Mouse (Mus musculus): ENCODE data around the gene 4921536K21Rik. TPM values are rescaled to one million over a fixed set of nuclear protein-coding genes. Genes with fewer than 3 reads are reported as not detected.
A peak's percentile ranks its signal among the peaks of the same experiment; 100 is the strongest.

Gene 4921536K21Rik
- total RNA-seq, 4 experiments from 2014 or later: 0.21 to 0.86 (median 0.57) TPM

- no peak for DNase-seq (ENCODE audit: low spot score in 2 of 2)
These were observed 39.1 kb downstream of the 4921536K21Rik start for GRCm38 (mm10) chr11:3855846-3856245.

- DNase-seq (ENCODE audit: low spot score in 2 of 2): no peak
These were observed 40.7 kb downstream of the 4921536K21Rik start for GRCm38 (mm10) chr11:3854156-3854555.

GRCm38 (mm10) chr11:3853481-3854034 is 41.3 kb downstream of the 4921536K21Rik start:
- peak in 1 of 2 experiments; percentile 80 for DNase-seq (ENCODE audit: low spot score in 2 of 2)

- DNase-seq (ENCODE audit: low spot score in 2 of 2): no peak
These were observed 41.9 kb downstream of the 4921536K21Rik start for GRCm38 (mm10) chr11:3853031-3853430.

- no peak for DNase-seq (ENCODE audit: low spot score in 2 of 2)
These were observed 43.0 kb downstream of the 4921536K21Rik start for GRCm38 (mm10) chr11:3851872-3852271.

- DNase-seq (ENCODE audit: low spot score in 2 of 2): no peak
These were observed 44.1 kb downstream of the 4921536K21Rik start for GRCm38 (mm10) chr11:3850746-3851277.

- peak in 1 of 2 experiments; percentile 51 for DNase-seq (ENCODE audit: low spot score in 2 of 2)
These were observed 44.6 kb downstream of the 4921536K21Rik start for GRCm38 (mm10) chr11:3850315-3850614.

GRCm38 (mm10) chr11:3849469-3850314 is 45.2 kb downstream of the 4921536K21Rik start:
- no peak for DNase-seq (ENCODE audit: low spot score in 2 of 2)

- DNase-seq (ENCODE audit: low spot score in 2 of 2): no peak
These were observed 48.5 kb downstream of the 4921536K21Rik start for GRCm38 (mm10) chr11:3846351-3846750.

- no peak for DNase-seq (ENCODE audit: low spot score in 2 of 2)
These were observed 50.8 kb downstream of the 4921536K21Rik start for GRCm38 (mm10) chr11:3843943-3844734.

Other genes with a start within 250 kb of the 4921536K21Rik start
- gene Morc2a, start 245.9 kb downstream of the 4921536K21Rik start, total RNA-seq (2022): 10 to 100 TPM; 39.4 to 41.7 (median 40.8) TPM
- 100 to 1,000 TPM; 105 to 126 (median 115) TPM for gene Osbp2, start 31.2 kb downstream of the 4921536K21Rik start, total RNA-seq (2022)
- 10 to 100 TPM; 17.5 to 19.6 (median 18.1) TPM for gene Dusp18, start 142 bp upstream of the 4921536K21Rik start, total RNA-seq (2022)
- gene Slc35e4, start 19.6 kb upstream of the 4921536K21Rik start, total RNA-seq (2022): 10 to 100 TPM; 17.3 to 20.6 (median 19.9) TPM
- gene Tcn2, start 37.1 kb upstream of the 4921536K21Rik start, total RNA-seq (2022): 10 to 100 TPM; 17.0 to 37.4 (median 23.1) TPM
- gene Pes1, start 68.9 kb upstream of the 4921536K21Rik start, total RNA-seq (2022): 10 to 100 TPM; 38.5 to 47.9 (median 41.2) TPM
- gene 4930556J24Rik, start 81.7 kb upstream of the 4921536K21Rik start, total RNA-seq (2022): not detected
- 10 to 100 TPM; 11.1 to 12.4 (median 12.1) TPM for gene Gal3st1, start 88.5 kb upstream of the 4921536K21Rik start, total RNA-seq (2022)
- gene Sec14l4, start 136.4 kb upstream of the 4921536K21Rik start, total RNA-seq (2022): 1 to 10 TPM in 1 of 4 experiments, under 1 TPM in 3; 0.23 to 1.0 (median 0.37) TPM
- 1 to 10 TPM; 1.0 to 1.7 (median 1.4) TPM for gene Sec14l3, start 169.7 kb upstream of the 4921536K21Rik start, total RNA-seq (2022)
- 10 to 100 TPM; 67.7 to 84.0 (median 72.4) TPM for gene Mtfp1, start 200.3 kb upstream of the 4921536K21Rik start, total RNA-seq (2022)
- 10 to 100 TPM; 35.3 to 36.8 (median 36.4) TPM for gene Sec14l2, start 228.3 kb upstream of the 4921536K21Rik start, total RNA-seq (2022)
- 10 to 100 TPM; 24.8 to 35.0 (median 31.1) TPM for gene Rnf215, start 240.1 kb upstream of the 4921536K21Rik start, total RNA-seq (2022)